9 mouse cellular contexts compared by ENCODE assay signal in genomic region chr2:179967633-179968032, GRCm38 (mm10).
"Had no signal": no experiment of that assay in that cellular context is flagged by ENCODE, and none has a peak within 500 bp of the region (broad histone marks: within the 10 kb centered on the region; RNA-seq: fewer than 3 reads in every experiment).

No protein-coding gene starts in this region.

- H3K27ac ChIP-seq: limb, embryonic 13.5 days; liver, embryonic 14.5 days; midbrain, embryonic 15.5 days; neural tube, embryonic 12.5 days; stomach, postnatal 0 days had no signal

- H3K9me3 ChIP-seq: limb, embryonic 13.5 days; midbrain, embryonic 15.5 days; neural tube, embryonic 12.5 days had no signal

- H3K27me3 ChIP-seq: limb, embryonic 13.5 days; midbrain, embryonic 15.5 days; neural tube, embryonic 12.5 days had no signal

- ATAC-seq: midbrain, embryonic 15.5 days had no signal

- H3K4me3 ChIP-seq: limb, embryonic 13.5 days; midbrain, embryonic 15.5 days; neural tube, embryonic 12.5 days had no signal

- H3K9ac ChIP-seq: limb, embryonic 13.5 days; liver, embryonic 14.5 days; midbrain, embryonic 15.5 days; neural tube, embryonic 12.5 days had no signal

- H3K36me3 ChIP-seq: limb, embryonic 13.5 days; midbrain, embryonic 15.5 days; neural tube, embryonic 12.5 days had no signal

- H3K4me2 ChIP-seq: limb, embryonic 13.5 days; midbrain, embryonic 11.5 days; midbrain, embryonic 15.5 days; neural tube, embryonic 12.5 days had no signal

- DNase-seq: left cerebral cortex, postnatal 4 days; lung, adult 18-20 months; thymus, postnatal 4 days had no signal
